Mouse (Mus musculus) lung, postnatal 14 days (tissue): ENCODE data around the gene Klc2.

ENCODE experiments used
- DNase-seq: peaks from one replicate; pipeline ENCODE4 v3.0.0; 2021

Klc2 gene

DNA sequence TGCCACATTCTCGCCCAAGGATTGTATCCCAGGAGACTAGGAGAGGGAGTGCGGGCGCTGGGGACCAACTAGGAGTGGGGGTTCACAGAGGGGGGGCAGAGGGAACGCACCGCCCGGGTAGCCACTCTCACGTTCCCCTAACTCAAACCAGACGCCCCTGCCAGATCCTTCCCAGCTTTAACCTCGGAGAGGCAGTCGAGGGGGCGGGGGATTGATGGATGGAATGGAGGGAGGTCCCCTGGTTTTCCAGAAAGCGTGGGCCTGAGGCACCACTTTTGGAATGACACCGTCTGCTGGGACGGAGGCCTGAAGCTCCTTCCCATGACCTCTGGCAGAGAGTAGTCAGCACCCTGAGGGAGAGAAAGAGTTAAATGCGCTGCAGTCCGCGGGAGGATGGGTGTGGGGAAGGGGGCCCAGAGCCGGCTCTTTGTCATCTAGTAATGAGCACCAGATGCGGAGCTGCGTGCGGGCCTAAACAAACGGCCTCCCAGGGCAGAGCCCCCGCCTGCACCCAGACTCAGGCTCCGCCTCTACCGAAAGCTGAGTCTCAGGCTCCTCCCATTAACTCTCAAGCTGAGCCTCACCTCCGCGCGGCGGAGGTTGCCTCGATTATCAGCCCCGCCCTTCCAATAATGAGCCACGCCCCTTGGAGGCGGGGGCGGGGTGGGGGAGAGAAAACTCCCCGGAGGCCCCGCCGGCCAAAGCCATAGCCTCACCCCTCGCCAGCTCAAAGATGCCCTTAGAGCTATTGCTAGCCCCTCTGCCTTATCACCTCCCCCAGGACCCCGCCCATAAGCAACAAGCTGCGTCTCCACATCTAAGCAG is 46.6 kb downstream of the Klc2 start:
- DNase-seq: peak; percentile 80

- no peak for DNase-seq
Observed at GRCm38 (mm10) chr19:5071077-5071476, 47.3 kb downstream of the Klc2 start.

DNA sequence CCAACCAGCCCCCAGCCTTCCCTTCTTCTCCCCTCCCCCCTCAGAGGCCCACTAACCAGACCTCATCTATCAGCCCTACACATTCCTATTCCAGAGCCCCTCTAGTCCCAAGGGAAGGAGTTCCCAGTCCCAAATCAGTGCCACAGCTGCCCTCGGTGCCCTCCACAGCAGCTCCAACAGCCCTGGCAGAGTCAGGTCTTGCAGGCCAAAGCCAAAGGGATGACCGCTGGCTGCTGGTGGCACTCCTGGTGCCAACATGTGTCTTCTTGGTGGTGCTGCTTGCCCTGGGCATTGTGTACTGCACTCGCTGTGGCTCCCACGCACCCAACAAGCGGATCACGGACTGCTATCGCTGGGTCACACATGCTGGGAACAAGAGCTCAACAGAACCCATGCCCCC is 48.4 kb downstream of the Klc2 start:
- no peak for DNase-seq

- no peak for DNase-seq
Observed at GRCm38 (mm10) chr19:5069486-5069885, 48.9 kb downstream of the Klc2 start.

DNA sequence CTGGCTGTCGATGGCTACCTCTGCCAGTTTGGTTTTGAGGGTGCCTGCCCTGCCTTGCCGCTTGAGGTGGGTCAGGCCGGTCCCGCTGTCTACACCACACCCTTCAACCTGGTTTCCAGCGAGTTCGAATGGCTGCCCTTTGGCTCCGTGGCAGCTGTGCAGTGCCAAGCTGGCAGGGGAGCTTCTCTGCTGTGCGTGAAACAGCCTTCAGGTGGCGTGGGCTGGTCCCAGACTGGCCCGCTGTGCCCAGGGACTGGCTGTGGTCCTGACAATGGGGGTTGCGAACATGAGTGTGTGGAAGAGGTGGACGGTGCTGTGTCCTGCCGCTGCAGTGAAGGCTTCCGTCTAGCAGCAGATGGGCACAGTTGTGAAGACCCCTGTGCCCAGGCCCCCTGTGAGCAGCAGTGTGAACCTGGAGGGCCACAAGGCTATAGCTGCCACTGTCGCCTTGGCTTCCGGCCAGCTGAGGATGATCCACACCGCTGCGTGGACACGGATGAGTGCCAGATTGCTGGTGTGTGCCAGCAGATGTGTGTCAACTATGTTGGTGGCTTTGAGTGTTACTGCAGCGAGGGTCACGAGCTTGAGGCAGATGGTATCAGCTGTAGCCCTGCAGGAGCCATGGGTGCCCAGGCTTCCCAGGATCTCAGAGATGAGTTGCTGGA is 49.7 kb downstream of the Klc2 start:
- DNase-seq: no peak

DNA sequence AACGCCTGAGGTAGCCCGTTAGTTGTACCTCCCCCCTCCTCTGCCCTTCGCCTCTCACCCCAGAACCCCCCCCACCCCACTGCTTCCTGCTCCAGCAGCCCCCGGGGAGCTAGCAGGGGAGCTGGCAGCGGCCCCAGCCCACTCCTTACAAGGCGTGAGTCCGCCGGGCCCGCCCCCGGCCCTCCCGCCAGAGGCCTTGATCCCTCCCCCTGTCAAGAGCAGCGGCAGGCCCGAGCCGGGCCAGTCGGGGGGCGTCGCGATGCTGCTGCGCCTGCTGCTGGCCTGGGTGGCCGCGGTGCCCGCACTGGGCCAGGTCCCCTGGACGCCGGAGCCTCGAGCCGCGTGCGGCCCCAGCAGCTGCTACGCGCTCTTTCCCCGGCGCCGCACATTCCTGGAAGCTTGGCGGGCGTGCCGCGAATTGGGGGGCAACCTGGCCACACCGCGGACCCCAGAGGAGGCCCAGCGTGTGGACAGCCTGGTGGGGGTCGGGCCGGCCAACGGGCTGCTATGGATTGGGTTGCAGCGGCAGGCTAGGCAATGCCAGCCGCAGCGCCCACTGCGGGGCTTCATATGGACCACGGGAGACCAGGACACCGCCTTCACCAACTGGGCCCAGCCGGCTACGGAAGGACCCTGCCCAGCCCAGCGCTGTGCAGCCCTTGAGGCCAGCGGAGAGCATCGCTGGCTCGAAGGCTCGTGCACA is 50.3 kb downstream of the Klc2 start, which contains the start of gene Cd248:
TSS of gene Cd248 (plus strand) at position 212 of the 703 bp plus-strand sequence.
- peak; percentile 70 for DNase-seq

- no peak for DNase-seq
Observed at GRCm38 (mm10) chr19:5067040-5067799, 51.1 kb downstream of the Klc2 start.

GRCm38 (mm10) chr19:5065104-5065503 is 53.3 kb downstream of the Klc2 start:
- no peak for DNase-seq

- DNase-seq: no peak
Observed at GRCm38 (mm10) chr19:5062446-5062845, 55.9 kb downstream of the Klc2 start.

- DNase-seq: no peak
Observed at GRCm38 (mm10) chr19:5062041-5062440, 56.3 kb downstream of the Klc2 start.

DNA sequence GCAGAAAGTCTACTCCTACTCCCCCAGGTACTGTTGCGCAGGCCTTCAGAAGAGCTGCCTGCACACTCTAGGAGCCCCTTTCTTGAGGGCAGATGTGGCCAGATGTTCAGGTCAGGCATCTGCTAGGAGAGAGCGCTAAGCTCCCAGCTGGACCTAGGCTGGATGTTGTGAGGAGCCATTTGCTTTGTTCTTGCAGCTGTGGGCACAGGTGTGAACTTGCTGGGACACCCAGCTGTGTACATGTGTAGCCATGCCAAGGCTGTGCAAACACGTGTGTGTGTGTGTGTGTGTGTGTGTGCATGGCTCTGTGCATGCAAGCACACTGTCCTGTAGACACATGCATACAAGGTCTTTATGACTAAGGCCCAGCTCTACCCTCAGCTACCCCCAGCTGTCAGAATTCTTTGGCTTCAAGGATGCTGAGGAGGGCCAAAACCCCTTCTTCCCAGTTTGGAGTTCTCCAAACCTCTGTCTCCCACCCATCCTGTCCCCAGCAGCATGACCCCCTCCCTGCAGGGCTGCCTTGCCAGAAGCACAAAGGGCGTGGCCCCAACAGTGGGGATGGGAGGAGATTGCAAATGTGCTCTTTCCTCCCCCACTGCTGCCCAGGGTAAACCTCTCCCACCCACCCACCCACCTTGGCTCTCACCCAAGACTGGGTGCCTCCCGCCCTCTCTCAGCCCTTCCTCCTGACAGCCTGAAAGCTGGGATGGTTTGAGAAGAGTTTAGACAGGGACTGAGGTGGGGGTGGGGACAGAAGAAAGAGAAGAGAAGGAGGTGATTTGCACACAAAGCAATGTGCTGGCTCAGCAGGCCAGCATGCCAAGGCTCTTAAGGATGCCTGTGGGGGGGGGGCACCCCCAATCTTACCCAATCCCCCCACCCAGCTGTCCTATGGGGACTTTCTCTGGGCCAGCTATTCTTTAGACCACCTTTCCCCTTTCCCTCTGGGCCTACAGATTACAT is 57.7 kb downstream of the Klc2 start:
- DNase-seq: peak; percentile 54

GRCm38 (mm10) chr19:5058801-5059771 is 59.3 kb downstream of the Klc2 start:
- no peak for DNase-seq

GRCm38 (mm10) chr19:5057876-5058775 is 60.2 kb downstream of the Klc2 start:
- DNase-seq: peak; percentile 63
